ENCODE assay signal across 8 mouse cellular contexts in the genomic region with DNA sequence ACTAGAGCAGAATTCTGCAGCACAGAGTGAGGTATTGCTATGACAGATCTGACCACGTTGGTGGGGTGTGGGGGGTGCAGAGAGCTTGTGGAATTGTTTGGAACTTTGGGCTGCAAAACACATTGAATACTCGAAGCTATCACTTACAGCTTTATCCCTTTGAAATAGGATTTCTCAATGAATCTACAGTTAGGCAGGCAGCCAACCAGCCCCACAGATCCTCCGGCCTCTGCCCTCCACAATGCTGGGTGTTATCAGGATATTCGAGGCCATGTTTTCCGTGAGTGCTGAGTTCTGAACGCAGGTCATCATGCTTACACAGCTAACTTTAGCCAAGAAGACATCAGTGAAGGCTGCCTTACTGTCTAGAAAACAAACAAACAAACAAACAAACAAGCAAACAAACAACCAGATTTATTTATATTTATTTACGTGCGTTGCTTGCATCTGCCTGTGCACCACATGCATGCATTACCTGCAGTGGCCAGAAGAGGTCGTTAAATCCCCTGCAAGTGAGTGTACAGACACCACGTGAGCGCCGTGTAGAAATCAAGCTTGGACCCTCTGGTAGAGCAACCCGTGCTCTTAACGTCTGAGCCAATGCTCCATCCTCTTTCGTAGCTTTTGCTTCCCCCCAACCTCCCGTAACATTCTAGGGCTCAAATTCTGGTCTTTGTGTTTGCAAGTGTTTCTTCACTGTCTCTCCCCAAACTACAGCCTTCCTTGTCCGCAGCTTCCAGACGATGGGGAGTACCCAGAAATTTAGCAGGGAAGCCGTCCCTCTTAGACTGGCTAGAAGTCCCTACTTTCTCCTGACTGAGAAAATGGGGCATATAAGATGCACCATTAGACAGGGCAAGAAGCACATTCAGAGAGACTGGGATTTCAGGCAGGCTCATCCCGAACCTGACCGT. TPM values are rescaled to one million over a fixed set of nuclear protein-coding genes. Genes with fewer than 3 reads are reported as not detected.
DNase-seq lines count a peak whose midpoint lies in the region; ATAC-seq and TF ChIP-seq lines count a peak whose summit lies in the region.

No protein-coding gene starts in this region.

- H3K4me2 ChIP-seq in liver, embryonic 11.5 days, result no peak overlapping the region
- H3K4me2 ChIP-seq in midbrain, postnatal 0 days (ENCODE audit: low read depth, low read length, poor library complexity, severe bottlenecking), result peak overlapping the region; percentile 36
- H3K4me2 ChIP-seq in stomach, embryonic 14.5 days (replicated peaks; ENCODE audit: low read depth, low read length), result 0 out of 2 replicates have a peak overlapping the region, but pooled peaks have one; percentile 10

- ATAC-seq in liver, embryonic 11.5 days (replicated peaks; ENCODE audit: low FRiP score), result no peak
- peak; percentile 84 for ATAC-seq in midbrain, postnatal 0 days (ENCODE audit: low FRiP score)
- no peak for ATAC-seq in stomach, embryonic 14.5 days (ENCODE audit: insufficient number of reproducible peaks, insufficient read depth, low FRiP score, low read depth)

- H3K4me3 ChIP-seq in liver, embryonic 11.5 days (ENCODE audit: low read depth, low read length), result no peak overlapping the region
- H3K4me3 ChIP-seq in midbrain, postnatal 0 days (ENCODE audit: low read depth, low read length), result peak overlapping the region; percentile 16; the same call in 1 of the 2 replicates
- no peak overlapping the region for H3K4me3 ChIP-seq in stomach, embryonic 14.5 days (ENCODE audit: low read depth, low read length)

- no peaks in the 10 kb centered on the region for H3K27me3 ChIP-seq in liver, embryonic 11.5 days (replicated peaks; ENCODE audit: control insufficient read depth, insufficient read depth, low read length)
- H3K27me3 ChIP-seq in midbrain, postnatal 0 days (ENCODE audit: insufficient read depth, low read length), result no peaks in the 10 kb centered on the region
- H3K27me3 ChIP-seq in stomach, embryonic 14.5 days (ENCODE audit: control insufficient read depth, insufficient read depth, low read length), result no peaks in the 10 kb centered on the region

- intact Hi-C loops in left cerebral cortex, postnatal 4 days (cut with DNase I), result no loop called here

- H3K4me1 ChIP-seq in liver, embryonic 11.5 days (replicated peaks; ENCODE audit: control insufficient read depth, insufficient read depth, low read length), result no peaks in the 10 kb centered on the region
- peaks cover 4% of the 10 kb centered on the region; the same call in 1 of the 2 replicates for H3K4me1 ChIP-seq in midbrain, postnatal 0 days (ENCODE audit: insufficient read depth, low read length)
- peaks cover 5% of the 10 kb centered on the region; the same call in 1 of the 2 replicates for H3K4me1 ChIP-seq in stomach, embryonic 14.5 days (ENCODE audit: control insufficient read depth, insufficient read depth, low read length)

- 33% methylated on average over 21 of the region's 21 CpGs for WGBS in liver, embryonic 11.5 days
- 20% methylated on average over 21 of the region's 21 CpGs for WGBS in midbrain, postnatal 0 days
- 33% methylated on average over 21 of the region's 21 CpGs for WGBS in stomach, embryonic 14.5 days

- peak; percentile 78 for DNase-seq in liver
- no peak for DNase-seq in liver, embryonic 11.5 days (ENCODE audit: low spot score)
- peak; percentile 86 to 93 for DNase-seq in cerebellum, postnatal 25 days
- peak; percentile 79 for DNase-seq in gastrocnemius, postnatal 10 days
- DNase-seq in kidney, adult 18-20 months, result peak; percentile 79
- peak; percentile 90 for DNase-seq in left cerebral cortex, postnatal 4 days
- peak; percentile 94 for DNase-seq in midbrain, postnatal 0 days (ENCODE audit: low spot score)

- H3K9ac ChIP-seq in liver, embryonic 11.5 days (ENCODE audit: low read depth, low read length), result no peak overlapping the region
- no peak overlapping the region for H3K9ac ChIP-seq in midbrain, postnatal 0 days (replicated peaks; ENCODE audit: low read length, poor library complexity, severe bottlenecking)
- no peak overlapping the region for H3K9ac ChIP-seq in stomach, embryonic 14.5 days (replicated peaks; ENCODE audit: low read depth, low read length)

- H3K36me3 ChIP-seq in liver, embryonic 11.5 days (ENCODE audit: control insufficient read depth, insufficient read depth, low read length), result peaks cover 4% of the 10 kb centered on the region; the same call in 1 of the 2 replicates
- peaks cover 4% of the 10 kb centered on the region; the same call in 1 of the 2 replicates for H3K36me3 ChIP-seq in midbrain, postnatal 0 days (ENCODE audit: insufficient read depth, low read length)
- peaks cover 1% of the 10 kb centered on the region; the same call in 1 of the 2 replicates for H3K36me3 ChIP-seq in stomach, embryonic 14.5 days (ENCODE audit: control insufficient read depth, insufficient read depth, low read length)

- H3K9me3 ChIP-seq in liver, embryonic 11.5 days (ENCODE audit: control insufficient read depth, low read length), result no peaks in the 10 kb centered on the region
- H3K9me3 ChIP-seq in midbrain, postnatal 0 days (ENCODE audit: low read length), result no peaks in the 10 kb centered on the region
- H3K9me3 ChIP-seq in stomach, embryonic 14.5 days (ENCODE audit: control insufficient read depth, low read depth, low read length), result no peaks in the 10 kb centered on the region

- no peak overlapping the region for H3K27ac ChIP-seq in liver, embryonic 11.5 days (ENCODE audit: low read depth, low read length)
- 0 out of 2 replicates have a peak overlapping the region, but pooled peaks have one; percentile 43 for H3K27ac ChIP-seq in midbrain, postnatal 0 days (ENCODE audit: low read depth, low read length)
- no peak overlapping the region for H3K27ac ChIP-seq in stomach, embryonic 14.5 days (ENCODE audit: low read length)

- peak; percentile 98 for TF ChIP-seq CTCF in midbrain, postnatal 0 days (IDR thresholded peaks at IDR 0.05)

RNA-seq across cellular contexts. Expression of a gene that starts 12.1 kb away (rescaled TPM):
- polyA plus RNA-seq in liver, embryonic 11.5 days (2014; fragmentation: Nextera tagmentation; extraction: Ambion mirVana), result 446 and 497 TPM in 2 replicates
- total RNA-seq in gastrocnemius, postnatal 10 days (2021), result 10 to 100 TPM; 91.5 to 93.1 TPM
- 100 to 1,000 TPM; 177 to 178 TPM for total RNA-seq in left cerebral cortex, postnatal 4 days (2021)
- 181 and 197 TPM in 2 replicates for total RNA-seq in midbrain, postnatal 0 days (2014; rRNA removed)
- polyA plus RNA-seq in midbrain, postnatal 0 days (2015; fragmentation: Nextera tagmentation; extraction: Ambion mirVana), result 90.9 and 102 TPM in 2 replicates
- 160 and 186 TPM in 2 replicates for polyA plus RNA-seq in stomach, embryonic 14.5 days (2014; fragmentation: Nextera tagmentation; extraction: Ambion mirVana)
